ENCODE assay signal across 9 mouse cellular contexts in the genomic region with DNA sequence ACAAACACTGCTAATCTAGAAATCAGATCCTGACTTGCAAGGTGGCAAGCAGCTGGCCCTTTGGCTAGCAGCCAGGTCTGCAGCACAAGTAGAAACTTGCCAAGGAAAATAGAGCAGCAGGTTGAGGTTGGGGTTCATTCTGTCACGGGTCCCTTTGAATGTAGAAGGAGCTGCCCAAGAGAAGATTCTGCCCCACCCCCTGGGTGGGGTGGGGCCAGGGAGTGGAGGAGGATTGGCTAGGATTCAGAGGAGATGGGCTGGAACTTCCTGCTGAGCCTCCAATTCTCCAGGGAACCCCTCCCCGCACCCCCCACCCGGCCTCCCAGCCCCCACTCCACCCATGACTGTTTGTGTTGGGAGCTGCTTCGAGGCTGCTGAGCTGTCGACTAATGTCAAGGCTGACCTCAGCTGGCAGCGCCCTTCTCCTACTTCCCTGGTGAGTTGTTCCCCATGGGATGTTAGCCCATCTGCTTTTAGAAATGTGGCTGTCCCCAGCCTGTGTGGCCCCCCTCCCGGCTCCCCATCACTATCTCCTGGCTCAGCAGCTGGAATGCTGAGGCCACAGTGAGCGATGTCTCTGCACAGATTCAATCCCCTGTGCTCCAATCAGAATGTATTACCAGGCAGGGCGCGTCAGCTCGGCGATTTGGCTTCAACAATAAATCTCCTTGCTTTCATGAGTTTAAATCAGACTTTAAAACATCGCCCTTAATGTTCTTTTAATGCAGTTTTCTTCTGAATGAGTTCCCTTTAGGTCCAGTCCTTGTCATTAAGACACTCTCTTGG.
DNase-seq lines count a peak whose midpoint lies in the region; ATAC-seq lines count a peak whose summit lies in the region.
"Had no signal": no experiment of that assay in that cellular context is flagged by ENCODE, and none has a peak within 500 bp of the region (broad histone marks: within the 10 kb centered on the region; RNA-seq: fewer than 3 reads in every experiment).

No protein-coding gene starts in this region.

- no peak overlapping the region for H3K27ac ChIP-seq in heart, embryonic 13.5 days (replicated peaks)
- H3K27ac ChIP-seq in kidney, embryonic 16.5 days (ENCODE audit: low read length) = peak overlapping the region; percentile 45; the same call in 1 of the 2 replicates

- WGBS in heart, embryonic 13.5 days = under 1% methylated on average over 13 of the region's 13 CpGs
- WGBS in kidney, embryonic 16.5 days = 2% methylated on average over 13 of the region's 13 CpGs

- ATAC-seq in heart, embryonic 13.5 days (ENCODE audit: extremely low read depth, insufficient number of reproducible peaks, low FRiP score, low TSS enrichment) = no peak; the same call in 1 of the 2 replicates
- ATAC-seq in kidney, embryonic 16.5 days (ENCODE audit: low FRiP score, low TSS enrichment) = peak; percentile 88

- H3K9me3 ChIP-seq in heart, embryonic 13.5 days = no peaks in the 10 kb centered on the region
- H3K9me3 ChIP-seq in kidney, embryonic 16.5 days (ENCODE audit: low read length) = no peaks in the 10 kb centered on the region

- peak overlapping the region; percentile 66; the same call in 1 of the 2 replicates for H3K9ac ChIP-seq in heart, embryonic 13.5 days
- peak overlapping the region; percentile 39; the same call in 1 of the 2 replicates for H3K9ac ChIP-seq in kidney, embryonic 16.5 days (replicated peaks; ENCODE audit: low read length)

- H3K27me3 ChIP-seq in heart, embryonic 13.5 days (replicated peaks) = peaks cover 31% of the 10 kb centered on the region
- no peaks in the 10 kb centered on the region for H3K27me3 ChIP-seq in kidney, embryonic 16.5 days (ENCODE audit: insufficient read depth, low read length)
- H3K27me3 ChIP-seq: CH12.LX had no signal

- DNase-seq in layer of hippocampus, postnatal 10 days (ENCODE audit: low spot score in 2 of 2) = peak; percentile 24 to 25
- DNase-seq in layer of hippocampus, postnatal 14 days (ENCODE audit: low spot score in 2 of 2) = no peak
- DNase-seq in embryo, embryonic 11 days = peak; percentile 55
- peak; percentile 70 for DNase-seq in lung, postnatal 36 days
- DNase-seq in testis, postnatal 10 days (ENCODE audit: low spot score) = peak; percentile 54
- no peak for DNase-seq in spleen, postnatal 4 days (ENCODE audit: low spot score in 2 of 2)

- H3K4me1 ChIP-seq in heart, embryonic 13.5 days = peaks cover 18% of the 10 kb centered on the region
- H3K4me1 ChIP-seq in kidney, embryonic 16.5 days (ENCODE audit: insufficient read depth, low read length) = peaks cover 16% of the 10 kb centered on the region

- H3K4me3 ChIP-seq in heart, embryonic 13.5 days = peak overlapping the region; percentile 41
- peak overlapping the region; percentile 36 for H3K4me3 ChIP-seq in kidney, embryonic 16.5 days (ENCODE audit: low read length)

- H3K36me3 ChIP-seq in heart, embryonic 13.5 days = no peaks in the 10 kb centered on the region
- no peaks in the 10 kb centered on the region for H3K36me3 ChIP-seq in kidney, embryonic 16.5 days (ENCODE audit: insufficient read depth, low read length)

- peak overlapping the region; percentile 71 for H3K4me2 ChIP-seq in heart, embryonic 13.5 days
- H3K4me2 ChIP-seq in kidney, embryonic 16.5 days (replicated peaks; ENCODE audit: low read depth, low read length) = peak overlapping the region; percentile 59

Comparison
In these comparisons a context has a peak if more than half of its experiments do, and no peak if none do; other contexts are left out.
1. DNase-seq: peak in layer of hippocampus, postnatal 10 days (2 of 2), embryo, embryonic 11 days (single experiment), lung, postnatal 36 days (single experiment) and testis, postnatal 10 days (single experiment); none in layer of hippocampus, postnatal 14 days (0 of 2) and spleen, postnatal 4 days (0 of 2).